Mouse (Mus musculus): ENCODE results near the gene Abcb4. TPM values are rescaled to one million over a fixed set of nuclear protein-coding genes. Genes with fewer than 3 reads are reported as not detected.

The Abcb4 gene
- polyA plus RNA-seq, 2 experiments, result 25.1 to 27.1 TPM

DNA sequence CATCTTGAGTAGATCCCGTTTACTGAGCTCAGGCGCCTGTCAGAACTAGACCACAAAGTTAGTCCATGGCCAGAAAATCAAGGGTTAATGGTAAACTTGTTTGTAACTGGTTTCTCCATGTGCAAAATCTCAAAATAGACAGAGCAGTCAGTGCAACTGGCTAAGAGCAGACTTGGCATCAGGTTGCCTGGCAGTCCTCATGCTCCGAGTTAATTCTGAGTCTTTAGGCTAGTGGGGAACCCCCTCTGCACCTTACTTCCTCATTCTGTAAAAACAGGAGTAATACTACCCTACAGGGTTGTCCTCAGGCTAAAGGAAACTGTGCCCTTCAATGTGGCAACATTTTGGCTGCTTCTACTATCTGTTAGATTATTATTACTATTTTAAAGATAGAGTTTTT lies 50.3 kb downstream of the Abcb4 start:
- H3K27me3 ChIP-seq (ENCODE audit: control insufficient read depth, insufficient read depth, low read length), result no peaks in the 10 kb centered on the region
- no peaks in the 10 kb centered on the region for H3K4me1 ChIP-seq (replicated peaks; ENCODE audit: control insufficient read depth in 2 of 2, insufficient read depth in 2 of 2, low read length in 1 of 2)
- H3K36me3 ChIP-seq (replicated peaks; ENCODE audit: control insufficient read depth, insufficient read depth, low read depth), result peaks cover 51% of the 10 kb centered on the region
- H3K9ac ChIP-seq (replicated peaks), result no peak overlapping the region
- H3K27ac ChIP-seq, result no peak overlapping the region
- ATAC-seq (ENCODE audit: insufficient read depth), result no peak
- no peaks in the 10 kb centered on the region for H3K9me3 ChIP-seq (ENCODE audit: control insufficient read depth, low read length)
- no peak overlapping the region for H3K4me3 ChIP-seq (ENCODE audit: insufficient read depth in 1 of 2, low read depth in 2 of 2, low read length in 2 of 2)
- DNase-seq (ENCODE audit: low read depth in 3 of 3, low spot score in 3 of 3), result no peak
- H3K4me2 ChIP-seq (ENCODE audit: low read depth), result no peak overlapping the region
- TF ChIP-seq EP300 (IDR thresholded peaks at IDR 0.05; ENCODE audit: low read depth), result no peak
- no peak for TF ChIP-seq CTCF (IDR thresholded peaks at IDR 0.05; ENCODE audit: low read depth)
- WGBS (ENCODE audit: insufficient replicate concordance), result 60% methylated on average over 3 of the region's 3 CpGs

DNA sequence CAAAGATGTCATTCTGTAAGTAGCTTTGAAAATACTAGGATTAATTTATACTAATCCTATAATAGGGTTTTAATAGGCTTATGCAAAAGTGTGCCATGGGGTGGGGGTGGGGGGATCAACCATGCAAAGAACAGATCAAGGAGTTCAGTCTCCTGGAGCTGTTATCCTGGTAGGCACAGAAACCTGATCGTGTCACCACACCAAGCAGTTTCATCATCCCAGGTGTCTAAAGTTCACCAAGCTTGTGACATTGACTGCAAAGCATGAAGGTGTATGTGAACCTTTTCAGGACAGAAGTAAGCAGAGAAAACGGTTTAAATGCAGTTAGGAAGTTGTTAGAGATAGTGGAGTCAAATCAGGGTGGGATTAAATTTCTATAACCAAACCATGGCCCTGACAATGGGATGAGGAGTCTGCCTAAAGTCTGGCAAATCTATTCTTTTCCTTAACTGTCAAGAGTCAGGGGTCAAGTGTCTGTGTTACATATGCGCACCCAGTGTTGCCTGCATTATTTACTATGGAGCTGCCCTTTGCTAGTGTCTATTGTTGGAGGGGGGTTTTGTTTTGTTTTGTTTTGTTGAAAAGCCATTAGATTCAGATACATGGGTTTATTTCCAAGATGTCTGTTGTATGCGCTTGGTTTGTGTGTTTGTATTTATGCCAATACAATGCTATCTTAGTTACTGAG lies 54.0 kb downstream of the Abcb4 start:
- no peaks in the 10 kb centered on the region for H3K27me3 ChIP-seq (ENCODE audit: control insufficient read depth, insufficient read depth, low read length)
- no peaks in the 10 kb centered on the region for H3K4me1 ChIP-seq (replicated peaks; ENCODE audit: control insufficient read depth in 2 of 2, insufficient read depth in 2 of 2, low read length in 1 of 2)
- ATAC-seq (ENCODE audit: insufficient read depth) (no peak), DNase-seq (ENCODE audit: low read depth in 3 of 3, low spot score in 3 of 3) (peak in 2 of 3 experiments; percentile 12 to 24)
- 72% methylated on average over 4 of the region's 4 CpGs for WGBS (ENCODE audit: insufficient replicate concordance)
- no peak overlapping the region for H3K27ac ChIP-seq
- H3K9ac ChIP-seq (replicated peaks), result no peak overlapping the region
- peaks cover 52% of the 10 kb centered on the region for H3K36me3 ChIP-seq (replicated peaks; ENCODE audit: control insufficient read depth, insufficient read depth, low read depth)
- no peak overlapping the region for H3K4me3 ChIP-seq (ENCODE audit: insufficient read depth in 1 of 2, low read depth in 2 of 2, low read length in 2 of 2)
- no peaks in the 10 kb centered on the region for H3K9me3 ChIP-seq (ENCODE audit: control insufficient read depth, low read length)
- H3K4me2 ChIP-seq (ENCODE audit: low read depth), result no peak overlapping the region
- TF ChIP-seq EP300 (IDR thresholded peaks at IDR 0.05; ENCODE audit: low read depth) (no peak), CTCF (IDR thresholded peaks at IDR 0.05; ENCODE audit: low read depth) (no peak)

DNA sequence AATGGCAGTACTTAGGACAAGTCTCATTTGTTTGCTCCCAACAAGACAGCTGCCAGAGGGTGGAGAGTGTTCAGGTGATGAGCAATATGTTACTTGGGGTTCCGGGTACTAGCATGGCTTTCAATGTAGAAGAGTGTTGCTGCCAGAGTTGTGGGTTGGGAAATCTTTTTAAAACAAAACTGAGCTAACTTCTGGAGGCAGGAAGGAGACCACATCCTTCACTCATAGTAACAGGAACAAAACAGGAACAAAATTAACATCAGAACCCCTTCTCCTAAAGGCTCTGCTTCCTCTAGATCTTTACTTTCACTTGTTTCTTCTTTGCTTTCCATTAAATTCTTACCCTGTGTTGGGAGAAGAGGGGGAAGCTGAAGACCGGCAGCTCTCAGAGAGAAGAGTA lies 60.1 kb downstream of the Abcb4 start:
- no peaks in the 10 kb centered on the region for H3K27me3 ChIP-seq (ENCODE audit: control insufficient read depth, insufficient read depth, low read length)
- no peaks in the 10 kb centered on the region for H3K4me1 ChIP-seq (replicated peaks; ENCODE audit: control insufficient read depth in 2 of 2, insufficient read depth in 2 of 2, low read length in 1 of 2)
- ATAC-seq (ENCODE audit: insufficient read depth), result no peak
- H3K4me2 ChIP-seq (ENCODE audit: low read depth), result no peak overlapping the region
- TF ChIP-seq EP300 (IDR thresholded peaks at IDR 0.05; ENCODE audit: low read depth) (no peak), CTCF (IDR thresholded peaks at IDR 0.05; ENCODE audit: low read depth) (no peak)
- WGBS (ENCODE audit: insufficient replicate concordance), result 73% methylated on average over 2 of the region's 2 CpGs
- H3K9me3 ChIP-seq (ENCODE audit: control insufficient read depth, low read length), result no peaks in the 10 kb centered on the region
- no peak overlapping the region for H3K4me3 ChIP-seq (ENCODE audit: insufficient read depth in 1 of 2, low read depth in 2 of 2, low read length in 2 of 2)
- H3K27ac ChIP-seq, result no peak overlapping the region
- no peak for DNase-seq (ENCODE audit: low read depth in 3 of 3, low spot score in 3 of 3)
- peaks cover 68% of the 10 kb centered on the region for H3K36me3 ChIP-seq (replicated peaks; ENCODE audit: control insufficient read depth, insufficient read depth, low read depth)
- no peak overlapping the region for H3K9ac ChIP-seq (replicated peaks)

DNA sequence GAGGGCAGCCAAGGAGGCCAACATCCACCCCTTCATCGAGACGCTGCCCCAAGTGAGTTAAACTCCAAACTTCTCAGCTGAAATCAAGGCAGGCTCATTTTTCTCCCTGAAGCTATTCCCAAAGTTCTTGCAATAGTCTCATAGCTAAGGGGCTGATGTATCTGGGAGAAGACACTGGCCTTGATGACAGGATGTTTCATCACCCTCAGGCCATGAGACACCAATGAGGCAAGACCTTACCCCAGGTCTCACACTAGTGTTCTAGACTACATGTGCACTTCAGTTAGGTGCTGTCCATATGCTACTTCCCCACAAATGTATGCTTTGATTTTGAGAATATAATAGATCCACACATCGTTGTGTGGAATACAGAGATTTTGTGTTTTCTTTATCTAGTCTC lies 62.0 kb downstream of the Abcb4 start:
- TF ChIP-seq CTCF (IDR thresholded peaks at IDR 0.05; ENCODE audit: low read depth), result no peak
- TF ChIP-seq EP300 (IDR thresholded peaks at IDR 0.05; ENCODE audit: low read depth), result no peak
- WGBS (ENCODE audit: insufficient replicate concordance), result 92% methylated on average over 3 of the region's 3 CpGs
- H3K9ac ChIP-seq (replicated peaks), result no peak overlapping the region
- H3K4me1 ChIP-seq (replicated peaks; ENCODE audit: control insufficient read depth in 2 of 2, insufficient read depth in 2 of 2, low read length in 1 of 2), result no peaks in the 10 kb centered on the region
- DNase-seq (ENCODE audit: low read depth in 3 of 3, low spot score in 3 of 3) (no peak), ATAC-seq (ENCODE audit: insufficient read depth) (no peak)
- H3K4me3 ChIP-seq (ENCODE audit: insufficient read depth in 1 of 2, low read depth in 2 of 2, low read length in 2 of 2), result no peak overlapping the region
- no peak overlapping the region for H3K27ac ChIP-seq
- H3K36me3 ChIP-seq (replicated peaks; ENCODE audit: control insufficient read depth, insufficient read depth, low read depth), result peaks cover 68% of the 10 kb centered on the region
- H3K9me3 ChIP-seq (ENCODE audit: control insufficient read depth, low read length), result no peaks in the 10 kb centered on the region
- no peaks in the 10 kb centered on the region for H3K27me3 ChIP-seq (ENCODE audit: control insufficient read depth, insufficient read depth, low read length)
- H3K4me2 ChIP-seq (ENCODE audit: low read depth), result no peak overlapping the region

DNA sequence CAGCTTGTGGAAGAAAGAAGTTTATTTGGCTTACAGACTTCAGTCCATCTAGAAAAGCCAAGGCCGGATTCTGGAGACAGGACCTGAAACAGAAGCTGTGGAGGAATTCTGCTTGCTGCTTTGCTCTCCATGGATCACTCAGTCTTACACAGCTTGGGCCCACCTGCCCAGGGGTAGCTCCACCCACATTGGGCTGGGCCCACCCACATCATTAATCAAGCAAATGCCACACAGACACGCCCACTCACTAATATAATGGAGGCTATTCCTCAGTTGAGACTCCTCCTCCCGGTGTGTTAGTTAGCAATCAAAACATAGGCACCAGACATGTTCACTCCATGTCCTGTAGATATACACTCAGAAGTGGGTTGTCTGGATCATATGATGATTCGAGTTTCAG lies 67.0 kb downstream of the Abcb4 start:
- H3K36me3 ChIP-seq (replicated peaks; ENCODE audit: control insufficient read depth, insufficient read depth, low read depth), result peaks cover 35% of the 10 kb centered on the region
- H3K27ac ChIP-seq, result no peak overlapping the region
- no peak for DNase-seq (ENCODE audit: low read depth in 3 of 3, low spot score in 3 of 3)
- H3K4me1 ChIP-seq (replicated peaks; ENCODE audit: control insufficient read depth in 2 of 2, insufficient read depth in 2 of 2, low read length in 1 of 2), result no peaks in the 10 kb centered on the region
- no peak overlapping the region for H3K4me3 ChIP-seq (ENCODE audit: insufficient read depth in 1 of 2, low read depth in 2 of 2, low read length in 2 of 2)
- TF ChIP-seq EP300 (IDR thresholded peaks at IDR 0.05; ENCODE audit: low read depth) (no peak), CTCF (IDR thresholded peaks at IDR 0.05; ENCODE audit: low read depth) (no peak)
- no peaks in the 10 kb centered on the region for H3K27me3 ChIP-seq (ENCODE audit: control insufficient read depth, insufficient read depth, low read length)
- no peak overlapping the region for H3K4me2 ChIP-seq (ENCODE audit: low read depth)
- ATAC-seq (ENCODE audit: insufficient read depth), result peak; percentile 58; the same call in 1 of the 2 replicates
- no peaks in the 10 kb centered on the region for H3K9me3 ChIP-seq (ENCODE audit: control insufficient read depth, low read length)
- H3K9ac ChIP-seq (replicated peaks), result no peak overlapping the region
- 79% methylated on average over 4 of the region's 4 CpGs for WGBS (ENCODE audit: insufficient replicate concordance)
